Mouse (Mus musculus): ENCODE results near the gene Cela2a. TPM values are rescaled to one million over a fixed set of nuclear protein-coding genes. Genes with fewer than 3 reads are reported as not detected.

Cela2a gene
- total and polyA plus RNA-seq, 3 experiments: 0.30 to 2.6 (median 0.43) TPM

GRCm38 (mm10) chr4:141791486-141791885, 34.5 kb downstream of the Cela2a start:
- Histone ChIP-seq H3K27me3 (replicated peaks) (no peaks in the 10 kb centered on the region), H3K36me3 (replicated peaks in 1 of 2; ENCODE audit: control insufficient read depth in 1 of 2, insufficient read depth in 1 of 2, low read length in 1 of 2) (peaks cover 9 to 27% of the 10 kb centered on the region in 2 experiments), H3K9ac (ENCODE audit: insufficient read depth, low read depth) (no peak overlapping the region), H3K79me2 (replicated peaks; ENCODE audit: control insufficient read depth, extremely low read depth, insufficient read depth, poor library complexity, severe bottlenecking) (no peaks in the 10 kb centered on the region), H3K9me3 (replicated peaks; ENCODE audit: low read length) (no peaks in the 10 kb centered on the region), H3K27ac (ENCODE audit: insufficient read depth, low read depth) (no peak overlapping the region), H3K4me3 (replicated peaks in 1 of 3; ENCODE audit: low read depth in 2 of 3, low read length in 2 of 3, poor library complexity in 1 of 3) (no peak overlapping the region), H3K4me1 (ENCODE audit: control insufficient read depth in 1 of 2, insufficient read depth in 2 of 2) (peaks cover 18 to 50% of the 10 kb centered on the region in 2 experiments), H3K4me2 (ENCODE audit: insufficient read depth, low read depth, poor library complexity, severe bottlenecking) (peak overlapping the region; percentile 82; the same call in 1 of the 2 replicates)
- TF ChIP-seq SMC3 (IDR thresholded peaks at IDR 0.05; ENCODE audit: low read depth, low read length): no peak
- no peak for TF ChIP-seq MYC (IDR thresholded peaks at IDR 0.05; ENCODE audit: low read depth, low read length)
- TF ChIP-seq POLR2A (IDR thresholded peaks at IDR 0.05; ENCODE audit: low read depth, low read length): no peak
- TF ChIP-seq E2F4 (IDR thresholded peaks at IDR 0.05; ENCODE audit: insufficient replicate concordance, low read depth, low read length): no peak
- DNase-seq (ENCODE audit: extremely low read depth): no peak
- in situ Hi-C loops (cut with MboI; ENCODE audit: low pct_ligation_motif_present, low pct_unique_long_range_greater_than_20kb, low sequenced_read_pairs) (no loop called here), dilution Hi-C loops (cut with MboI; ENCODE audit: extremely low pct_ligation_motif_present, extremely low pct_unique_long_range_greater_than_20kb, low sequenced_read_pairs) (no loop called here)

GRCm38 (mm10) chr4:141790524-141790990, 35.4 kb downstream of the Cela2a start, which contains the start of gene Dnajc16:
TSS of gene Dnajc16 (minus strand) at chr4:141790931.
- dilution Hi-C loops (cut with MboI; ENCODE audit: extremely low pct_ligation_motif_present, extremely low pct_unique_long_range_greater_than_20kb, low sequenced_read_pairs) (no loop called here), in situ Hi-C loops (cut with MboI; ENCODE audit: low pct_ligation_motif_present, low pct_unique_long_range_greater_than_20kb, low sequenced_read_pairs) (no loop called here)
- Histone ChIP-seq H3K4me1 (ENCODE audit: control insufficient read depth in 1 of 2, insufficient read depth in 2 of 2) (peaks cover 17 to 51% of the 10 kb centered on the region in 2 experiments), H3K9me3 (replicated peaks; ENCODE audit: low read length) (no peaks in the 10 kb centered on the region), H3K36me3 (replicated peaks in 1 of 2; ENCODE audit: control insufficient read depth in 1 of 2, insufficient read depth in 1 of 2, low read length in 1 of 2) (peaks cover 9 to 22% of the 10 kb centered on the region in 2 experiments), H3K79me2 (replicated peaks; ENCODE audit: control insufficient read depth, extremely low read depth, insufficient read depth, poor library complexity, severe bottlenecking) (no peaks in the 10 kb centered on the region), H3K27me3 (replicated peaks) (no peaks in the 10 kb centered on the region), H3K9ac (ENCODE audit: insufficient read depth, low read depth) (peak within 1 kb of the TSS; percentile 78), H3K27ac (ENCODE audit: insufficient read depth, low read depth) (no peak within 1 kb of the TSS), H3K4me2 (ENCODE audit: insufficient read depth, low read depth, poor library complexity, severe bottlenecking) (peak within 1 kb of the TSS; percentile 86), H3K4me3 (replicated peaks in 1 of 3; ENCODE audit: low read depth in 2 of 3, low read length in 2 of 3, poor library complexity in 1 of 3) (peak within 1 kb of the TSS; percentile 70 to 81 (median 71))
- TF ChIP-seq TCF12 (IDR thresholded peaks at IDR 0.05; ENCODE audit: low read depth, low read length) (peak; percentile 63), SIN3A (IDR thresholded peaks at IDR 0.05; ENCODE audit: low read length) (peak; percentile 97), CHD1 (IDR thresholded peaks at IDR 0.05; ENCODE audit: low read depth, low read length) (no peak), ELF1 (IDR thresholded peaks at IDR 0.05; ENCODE audit: low read depth, low read length) (peak; percentile 97), ZC3H11A (IDR thresholded peaks at IDR 0.05; ENCODE audit: low read depth, low read length) (no peak), IRF4 (IDR thresholded peaks at IDR 0.05; ENCODE audit: low read depth, low read length) (peak; percentile 72), NRF1 (IDR thresholded peaks at IDR 0.05; ENCODE audit: low read depth, low read length) (peak; percentile 36; the same call in 1 of the 2 replicates), MXI1 (IDR thresholded peaks at IDR 0.05; ENCODE audit: low read depth, low read length) (peak; percentile 99), EP300 (IDR thresholded peaks at IDR 0.05; ENCODE audit: low read length) (no peak), PAX5 (IDR thresholded peaks at IDR 0.05; ENCODE audit: low read length) (no peak), CHD2 (IDR thresholded peaks at IDR 0.05; ENCODE audit: low read length) (no peak), USF1 (IDR thresholded peaks at IDR 0.05; ENCODE audit: low read depth, low read length) (peak; percentile 96), TBP (conservative IDR thresholded peaks at IDR 0.05; ENCODE audit: low read depth, low read length) (0 out of 2 replicates have a peak, but pooled peaks have one; percentile 45), POLR2A (IDR thresholded peaks at IDR 0.05; ENCODE audit: low read depth, low read length) (peak; percentile 91), RAD21 (IDR thresholded peaks at IDR 0.05; ENCODE audit: low read depth, low read length) (no peak), BHLHE40 (IDR thresholded peaks at IDR 0.05; ENCODE audit: low read depth, low read length) (peak; percentile 99), MEF2A (IDR thresholded peaks at IDR 0.05; ENCODE audit: borderline replicate concordance, low read depth, low read length) (no peak; the same call in 1 of the 2 replicates), ETS1 (conservative IDR thresholded peaks at IDR 0.05; ENCODE audit: low read depth, low read length) (peak; percentile 53; the same call in 1 of the 2 replicates), USF2 (conservative IDR thresholded peaks at IDR 0.05; ENCODE audit: low read depth, low read length) (peak; percentile 97), NELFE (IDR thresholded peaks at IDR 0.05; ENCODE audit: low read depth, low read length) (peak; percentile 55; the same call in 1 of the 2 replicates), MYC (IDR thresholded peaks at IDR 0.05; ENCODE audit: low read depth, low read length) (peak; percentile 95), JUN (IDR thresholded peaks at IDR 0.05; ENCODE audit: insufficient read depth, low read depth, low read length) (no peak), MAX (IDR thresholded peaks at IDR 0.05; ENCODE audit: low read length) (peak; percentile 96), MAZ (IDR thresholded peaks at IDR 0.05; ENCODE audit: low read depth, low read length) (0 out of 2 replicates have a peak, but pooled peaks have one; percentile 10), HCFC1 (IDR thresholded peaks at IDR 0.05; ENCODE audit: low read depth, low read length) (peak; percentile 89), ZNF384 (IDR thresholded peaks at IDR 0.05; ENCODE audit: low read depth, low read length) (no peak), KAT2A (IDR thresholded peaks at IDR 0.05; ENCODE audit: insufficient replicate concordance, low read length) (no peak), RCOR1 (conservative IDR thresholded peaks at IDR 0.05; ENCODE audit: low read depth, low read length) (no peak), ZKSCAN1 (IDR thresholded peaks at IDR 0.05; ENCODE audit: borderline replicate concordance, low read depth, low read length) (no peak)
- peak; percentile 99 for DNase-seq (ENCODE audit: extremely low read depth)
